Mouse (Mus musculus) heart, adult 2 months (tissue): ENCODE results near the gene Fstl3. TPM values are rescaled to one million over a fixed set of nuclear protein-coding genes. Genes with fewer than 3 reads are reported as not detected.
A peak's percentile ranks its signal among the peaks of the same experiment; 100 is the strongest.

Source experiments
- DNase-seq, 2 experiments: peaks; one replicate each; pipeline ENCODE4 v3.0.0; 2021
- H3K27ac ChIP-seq: fragments of 200-600 bp; 2 replicates; pipeline ENCODE4 v1.8.1; 2022
- H3K27me3 ChIP-seq: fragments of 200-500 bp; 2 replicates; pipeline ENCODE4 v1.6.1; 2012; ENCODE audit warnings: mild to moderate bottlenecking, low read length, inconsistent platforms, mixed read lengths; ENCODE audit not compliant: control insufficient read depth, insufficient read depth
- H3K36me3 ChIP-seq: fragments of 200-500 bp; 2 replicates; pipeline ENCODE4 v1.6.1; 2012; ENCODE audit warnings: low read length, inconsistent platforms; ENCODE audit not compliant: control insufficient read depth, insufficient read depth
- H3K4me1 ChIP-seq: fragments of 200-500 bp; 2 replicates; pipeline ENCODE4 v1.6.1; 2011; ENCODE audit warnings: low read length; ENCODE audit not compliant: control insufficient read depth, insufficient read depth
- H3K4me3 ChIP-seq: fragments of 200-600 bp; 2 replicates; pipeline ENCODE4 v1.8.1; 2022
- H3K79me2 ChIP-seq: fragments of 200-500 bp; replicated peaks from 2 replicates; pipeline ENCODE4 v1.6.1; 2012; ENCODE audit warnings: mild to moderate bottlenecking, inconsistent platforms, low read length, moderate library complexity, mixed read lengths; ENCODE audit not compliant: control insufficient read depth, insufficient read depth
- H3K9ac ChIP-seq: fragments of 200-500 bp; 2 replicates; pipeline ENCODE4 v1.6.1; 2012; ENCODE audit warnings: low read depth, mild to moderate bottlenecking, control low read depth, inconsistent platforms, low read length, mixed read lengths
- CTCF ChIP-seq: fragments of 200-600 bp; IDR thresholded peaks from 2 replicates; pipeline ENCODE4 v1.8.1; 2022; ENCODE audit warnings: antibody characterized with exemption, mild to moderate bottlenecking, moderate library complexity
- EP300 ChIP-seq: fragments of 200-500 bp; IDR thresholded peaks from 2 replicates; pipeline ENCODE4 v1.6.1; 2011; ENCODE audit warnings: low read depth, low read length, control low read depth; ENCODE audit not compliant: insufficient read depth
- POLR2A ChIP-seq: fragments of 200-500 bp; IDR thresholded peaks from 2 replicates; pipeline ENCODE4 v1.6.1; 2011; ENCODE audit warnings: mild to moderate bottlenecking, low read depth, low read length, control low read depth; ENCODE audit not compliant: insufficient read depth
- WGBS: fragments of 180-500 bp; shearing (Covaris S2); methylation state at CpG from one replicate; pipeline ENCODE4 v1.1.7; 2018; 5-methylcytosine and 5-hydroxymethylcytosine counted together
- intact Hi-C: fragments of 180-260 bp; cut with DNase I; formaldehyde crosslinking; loops from one replicate; pipeline ENCODE4 v1.15.1; 2025
- polyA plus RNA-seq: library from polyadenylated mRNA; depleted of rRNA; stranded (reverse); fragments of >200 nt; gene quantifications from 2 replicates; pipeline ENCODE4 v1.2.3, GENCODE M21; 2012
- total RNA-seq, 2 experiments: library from RNA; stranded (reverse); gene quantifications; 2 replicates each; pipeline ENCODE4 v1.2.3; 2021

Gene Fstl3
- total and polyA plus RNA-seq, 3 experiments, result 3.8 to 11.9 (median 4.7) TPM

- Histone ChIP-seq H3K79me2 (no peaks in the 10 kb centered on the region), H3K27ac (no peak overlapping the region), H3K36me3 (no peaks in the 10 kb centered on the region), H3K4me1 (0 out of 2 replicates have a peak, but pooled peaks cover 1% of the 10 kb centered on the region), H3K9ac (no peak overlapping the region), H3K4me3 (no peak overlapping the region), H3K27me3 (no peaks in the 10 kb centered on the region)
- intact Hi-C loops, result loop anchor here (5.0 kb wide), 1 partner anchor 34 kb away; no protein-coding TSS in a partner anchor
- no peak for TF ChIP-seq CTCF
- no peak for TF ChIP-seq POLR2A
- no peak for TF ChIP-seq EP300
- 84% methylated on average over 12 of the region's 12 CpGs for WGBS
- no peak for DNase-seq
Measured at GRCm38 (mm10) chr10:79815671-79816494, 38.8 kb downstream of the Fstl3 start.

- Histone ChIP-seq H3K4me1 (0 out of 2 replicates have a peak, but pooled peaks cover under 1% of the 10 kb centered on the region), H3K27me3 (no peaks in the 10 kb centered on the region), H3K9ac (no peak overlapping the region), H3K36me3 (no peaks in the 10 kb centered on the region), H3K27ac (no peak overlapping the region), H3K79me2 (no peaks in the 10 kb centered on the region), H3K4me3 (no peak overlapping the region)
- no peak for TF ChIP-seq EP300
- TF ChIP-seq POLR2A, result no peak
- TF ChIP-seq CTCF, result peak; percentile 64
- WGBS, result 68% methylated on average over 2 of the region's 2 CpGs
- intact Hi-C loops, result loop anchor here (5.0 kb wide), 1 partner anchor 35 kb away; no protein-coding TSS in a partner anchor
- DNase-seq, result no peak
Measured at GRCm38 (mm10) chr10:79817111-79817510, 40.0 kb downstream of the Fstl3 start.

- Histone ChIP-seq H3K27me3 (no peaks in the 10 kb centered on the region), H3K79me2 (no peaks in the 10 kb centered on the region), H3K4me1 (no peaks in the 10 kb centered on the region), H3K4me3 (no peak overlapping the region), H3K27ac (no peak overlapping the region), H3K36me3 (no peaks in the 10 kb centered on the region), H3K9ac (no peak overlapping the region)
- no peak for TF ChIP-seq CTCF
- TF ChIP-seq EP300, result no peak
- 66% methylated on average over 4 of the region's 4 CpGs for WGBS
- no peak for DNase-seq
- intact Hi-C loops, result loop anchor here (5.0 kb wide), 1 partner anchor 36 kb away; no protein-coding TSS in a partner anchor
Measured at GRCm38 (mm10) chr10:79818225-79818624, 41.2 kb downstream of the Fstl3 start.

- intact Hi-C loops, result loop anchor here (5.0 kb wide), 1 partner anchor 37 kb away; no protein-coding TSS in a partner anchor
- DNase-seq, result no peak
Measured at GRCm38 (mm10) chr10:79819606-79820005, 42.5 kb downstream of the Fstl3 start.

GRCm38 (mm10) chr10:79820277-79820676 lies 43.2 kb downstream of the Fstl3 start:
- Histone ChIP-seq H3K79me2 (no peaks in the 10 kb centered on the region), H3K36me3 (no peaks in the 10 kb centered on the region), H3K27me3 (no peaks in the 10 kb centered on the region), H3K9ac (no peak overlapping the region), H3K27ac (no peak overlapping the region), H3K4me3 (no peak overlapping the region), H3K4me1 (peaks cover 5% of the 10 kb centered on the region)
- TF ChIP-seq EP300 (no peak), CTCF (no peak), POLR2A (no peak)
- intact Hi-C loops, result no loop called here
- no peak for DNase-seq
- 80% methylated on average over 8 of the region's 8 CpGs for WGBS

More at GRCm38 (mm10) chr10:79819606-79820005, 42.5 kb downstream of the Fstl3 start:
- no peaks in the 10 kb centered on the region for H3K79me2 ChIP-seq
- 90% methylated on average over 17 of the region's 17 CpGs for WGBS
- peaks cover 4% of the 10 kb centered on the region for H3K4me1 ChIP-seq
- H3K9ac ChIP-seq, result no peak overlapping the region
- no peak overlapping the region for H3K27ac ChIP-seq
- TF ChIP-seq EP300 (no peak), POLR2A (no peak), CTCF (no peak)
- H3K4me3 ChIP-seq, result no peak overlapping the region
- no peaks in the 10 kb centered on the region for H3K36me3 ChIP-seq
- no peaks in the 10 kb centered on the region for H3K27me3 ChIP-seq

GRCm38 (mm10) chr10:79820782-79821181 lies 43.7 kb downstream of the Fstl3 start, which contains the start of gene Misp:
Misp (plus strand) TSS chr10:79820989.
- Histone ChIP-seq H3K9ac (no peak within 1 kb of the TSS), H3K79me2 (no peaks in the 10 kb centered on the region), H3K36me3 (no peaks in the 10 kb centered on the region), H3K4me3 (no peak within 1 kb of the TSS), H3K27me3 (no peaks in the 10 kb centered on the region), H3K4me1 (peaks cover 5% of the 10 kb centered on the region), H3K27ac (no peak within 1 kb of the TSS)
- WGBS, result 81% methylated on average over 11 of the region's 11 CpGs
- intact Hi-C loops, result no loop called here
- TF ChIP-seq CTCF (0 out of 2 replicates have a peak, but pooled peaks have one; percentile 11), EP300 (no peak)
- DNase-seq, result no peak
